Mouse (Mus musculus) neural tube, embryonic 13.5 days (tissue): ENCODE data around the gene 4930568D16Rik. TPM values are rescaled to one million over a fixed set of nuclear protein-coding genes. Genes with fewer than 3 reads are reported as not detected.

ENCODE experiments used
- ATAC-seq: fragments of 200-750 bp; cut with Nextera tagmentation; 2 replicates; pipeline ENCODE4 v1.8.0; 2017; ENCODE audit warnings: low read depth, mild to moderate bottlenecking, moderate TSS enrichment, moderate library complexity
- H3K27ac ChIP-seq: fragments of 300-500 bp; sonication (generic); replicated peaks from 2 replicates; pipeline ENCODE4 v1.5.1; 2015; ENCODE audit warnings: moderate library complexity, mild to moderate bottlenecking, inconsistent platforms
- H3K27me3 ChIP-seq: fragments of 300-500 bp; sonication (generic); 2 replicates; pipeline ENCODE4 v1.6.1; 2015; ENCODE audit warnings: mild to moderate bottlenecking, inconsistent platforms
- H3K36me3 ChIP-seq: fragments of 300-500 bp; sonication (generic); 2 replicates; pipeline ENCODE4 v1.6.1; 2015; ENCODE audit warnings: mild to moderate bottlenecking, inconsistent platforms
- H3K4me1 ChIP-seq: fragments of 300-500 bp; sonication (generic); replicated peaks from 2 replicates; pipeline ENCODE4 v1.6.1; 2015; ENCODE audit warnings: inconsistent platforms
- H3K4me2 ChIP-seq: fragments of 300-500 bp; sonication (generic); 2 replicates; pipeline ENCODE4 v1.6.1; 2015; ENCODE audit warnings: inconsistent platforms, mild to moderate bottlenecking, moderate library complexity
- H3K4me3 ChIP-seq: fragments of 300-500 bp; sonication (generic); 2 replicates; pipeline ENCODE4 v1.5.1; 2015; ENCODE audit warnings: mild to moderate bottlenecking, inconsistent platforms
- H3K9ac ChIP-seq: fragments of 300-500 bp; sonication (generic); 2 replicates; pipeline ENCODE4 v1.6.1; 2015; ENCODE audit warnings: moderate library complexity, mild to moderate bottlenecking, inconsistent platforms
- H3K9me3 ChIP-seq: fragments of 300-500 bp; sonication (generic); 2 replicates; pipeline ENCODE4 v1.6.1; 2016; ENCODE audit warnings: inconsistent platforms
- WGBS: fragments of 180-500 bp; shearing (Covaris S2); methylation state at CpG from one replicate; pipeline ENCODE4 v1.1.7; 2015; 5-methylcytosine and 5-hydroxymethylcytosine counted together
- polyA plus RNA-seq: library from polyadenylated mRNA; unstranded; fragments of >200 nt; fragmentation: Nextera tagmentation; extraction: Ambion mirVana; gene quantifications from 2 replicates; pipeline ENCODE4 v1.2.1, GENCODE M21; 2015

4930568D16Rik gene
- polyA plus RNA-seq, 1 experiment from 2014 or later: not detected

- Histone ChIP-seq H3K27me3 (no peaks in the 10 kb centered on the region), H3K36me3 (no peaks in the 10 kb centered on the region), H3K27ac (peak overlapping the region; percentile 43), H3K9ac (0 out of 2 replicates have a peak overlapping the region, but pooled peaks have one; percentile 5), H3K4me1 (peaks cover 24% of the 10 kb centered on the region), H3K4me3 (no peak overlapping the region), H3K9me3 (no peaks in the 10 kb centered on the region), H3K4me2 (no peak overlapping the region)
- 70% methylated on average over 10 of the region's 10 CpGs for WGBS
- 0 out of 2 replicates have a peak, but pooled peaks have one; percentile 27 for ATAC-seq
Observed at GRCm38 (mm10) chr2:35322404-35323164, 44.9 kb downstream of the 4930568D16Rik start.

- Histone ChIP-seq H3K9me3 (no peaks in the 10 kb centered on the region), H3K4me1 (peaks cover 20% of the 10 kb centered on the region), H3K4me2 (no peak overlapping the region), H3K27ac (no peak overlapping the region), H3K9ac (no peak overlapping the region), H3K4me3 (no peak overlapping the region), H3K36me3 (no peaks in the 10 kb centered on the region), H3K27me3 (no peaks in the 10 kb centered on the region)
- ATAC-seq: no peak
- WGBS: 88% methylated on average over 15 of the region's 15 CpGs
Observed at GRCm38 (mm10) chr2:35320399-35320798, 47.1 kb downstream of the 4930568D16Rik start.

GRCm38 (mm10) chr2:35318405-35318804, 49.1 kb downstream of the 4930568D16Rik start:
- Histone ChIP-seq H3K9ac (no peak overlapping the region), H3K9me3 (no peaks in the 10 kb centered on the region), H3K4me2 (no peak overlapping the region), H3K27ac (no peak overlapping the region), H3K27me3 (no peaks in the 10 kb centered on the region), H3K4me3 (no peak overlapping the region), H3K36me3 (no peaks in the 10 kb centered on the region), H3K4me1 (peaks cover 15% of the 10 kb centered on the region)
- 88% methylated on average over 12 of the region's 12 CpGs for WGBS
- ATAC-seq: no peak

GRCm38 (mm10) chr2:35317604-35318003, 49.9 kb downstream of the 4930568D16Rik start:
- Histone ChIP-seq H3K9me3 (no peaks in the 10 kb centered on the region), H3K27me3 (no peaks in the 10 kb centered on the region), H3K9ac (no peak overlapping the region), H3K36me3 (no peaks in the 10 kb centered on the region), H3K27ac (no peak overlapping the region), H3K4me3 (no peak overlapping the region), H3K4me2 (no peak overlapping the region), H3K4me1 (peaks cover 9% of the 10 kb centered on the region)
- WGBS: 89% methylated on average over 4 of the region's 4 CpGs
- ATAC-seq: no peak

- Histone ChIP-seq H3K9ac (no peak overlapping the region), H3K27me3 (no peaks in the 10 kb centered on the region), H3K27ac (no peak overlapping the region), H3K4me1 (no peaks in the 10 kb centered on the region), H3K4me3 (no peak overlapping the region), H3K4me2 (no peak overlapping the region), H3K9me3 (no peaks in the 10 kb centered on the region), H3K36me3 (no peaks in the 10 kb centered on the region)
- 43% methylated on average over 3 of the region's 3 CpGs for WGBS
- no peak for ATAC-seq
Observed at GRCm38 (mm10) chr2:35314300-35314699, 53.2 kb downstream of the 4930568D16Rik start.

GRCm38 (mm10) chr2:35309906-35310493, 57.5 kb downstream of the 4930568D16Rik start:
- Histone ChIP-seq H3K36me3 (no peaks in the 10 kb centered on the region), H3K4me2 (no peak overlapping the region), H3K4me1 (no peaks in the 10 kb centered on the region), H3K27me3 (no peaks in the 10 kb centered on the region), H3K27ac (no peak overlapping the region), H3K9me3 (no peaks in the 10 kb centered on the region), H3K9ac (no peak overlapping the region), H3K4me3 (no peak overlapping the region)
- no peak for ATAC-seq
- 87% methylated on average over 4 of the region's 4 CpGs for WGBS

- WGBS: 67% methylated on average over 1 of the region's 1 CpGs
- Histone ChIP-seq H3K9ac (no peak overlapping the region), H3K27ac (no peak overlapping the region), H3K4me2 (no peak overlapping the region), H3K9me3 (no peaks in the 10 kb centered on the region), H3K36me3 (no peaks in the 10 kb centered on the region), H3K4me3 (no peak overlapping the region), H3K27me3 (no peaks in the 10 kb centered on the region), H3K4me1 (no peaks in the 10 kb centered on the region)
- no peak for ATAC-seq
Observed at GRCm38 (mm10) chr2:35308166-35308565, 59.4 kb downstream of the 4930568D16Rik start.

Other genes starting within 250 kb of the 4930568D16Rik start
- gene Rab14, start 166.6 kb downstream of the 4930568D16Rik start, polyA plus RNA-seq: 428 and 458 TPM in 2 replicates
- gene Gsn, start 111.3 kb downstream of the 4930568D16Rik start, polyA plus RNA-seq: 38.4 and 40.4 TPM in 2 replicates
- 13.3 and 16.5 TPM in 2 replicates for gene Stom, start 30.8 kb downstream of the 4930568D16Rik start, polyA plus RNA-seq
- not detected in 2 replicates for gene 4930402F06Rik, start 29.4 kb upstream of the 4930568D16Rik start, polyA plus RNA-seq
- 8.7 and 8.8 TPM in 2 replicates for gene Ggta1, start 95.5 kb upstream of the 4930568D16Rik start, polyA plus RNA-seq
- 55.4 and 67.4 TPM in 2 replicates for gene Dab2ip, start 190.5 kb upstream of the 4930568D16Rik start, polyA plus RNA-seq